Mouse (Mus musculus) midbrain, postnatal 0 days (tissue): ENCODE measurements at regions not wholly inside any gene's neighbourhood (a gene's known extent, or its start where the extent isn't known, plus 50 kb on each side); places are given as distances from the start of the nearest gene placed in this dataset.

Experiments used
- ATAC-seq: fragments of 200-750 bp; cut with Nextera tagmentation; 2 replicates; pipeline ENCODE4 v1.8.0; 2017; ENCODE audit warnings: moderate number of reproducible peaks, mild to moderate bottlenecking, moderate TSS enrichment, moderate library complexity; ENCODE audit not compliant: low FRiP score
- DNase-seq: peaks from one replicate; pipeline ENCODE4 v3.0.0-alpha.2; 2015; ENCODE audit warnings: low spot score
- H3K27ac ChIP-seq: fragments of 300-500 bp; sonication (generic); 2 replicates; pipeline ENCODE4 v1.5.1; 2014; ENCODE audit warnings: low read depth, mild to moderate bottlenecking, low read length, mixed read lengths
- H3K27me3 ChIP-seq: fragments of 300-500 bp; sonication (generic); 2 replicates; pipeline ENCODE4 v1.6.1; 2014; ENCODE audit warnings: low read length, control low read depth, mixed read lengths; ENCODE audit not compliant: insufficient read depth
- H3K36me3 ChIP-seq: fragments of 300-500 bp; sonication (generic); 2 replicates; pipeline ENCODE4 v1.6.1; 2014; ENCODE audit warnings: low read length, control low read depth, mixed read lengths; ENCODE audit not compliant: insufficient read depth
- H3K4me1 ChIP-seq: fragments of 300-500 bp; sonication (generic); 2 replicates; pipeline ENCODE4 v1.6.1; 2014; ENCODE audit warnings: mild to moderate bottlenecking, control low read depth, antibody characterized with exemption, low read length, mixed read lengths; ENCODE audit not compliant: insufficient read depth
- H3K4me2 ChIP-seq: fragments of 300-500 bp; sonication (generic); 2 replicates; pipeline ENCODE4 v1.6.1; 2014; ENCODE audit warnings: low read depth, mild to moderate bottlenecking, low read length, mixed read lengths; ENCODE audit not compliant: poor library complexity, severe bottlenecking
- H3K4me3 ChIP-seq: fragments of 300-500 bp; sonication (generic); 2 replicates; pipeline ENCODE4 v1.5.1; 2014; ENCODE audit warnings: low read depth, mild to moderate bottlenecking, low read length, moderate library complexity
- H3K9ac ChIP-seq: fragments of 300-500 bp; sonication (generic); replicated peaks from 2 replicates; pipeline ENCODE4 v1.6.1; 2014; ENCODE audit warnings: mild to moderate bottlenecking, low read length, moderate library complexity, mixed read lengths; ENCODE audit not compliant: poor library complexity, severe bottlenecking
- H3K9me3 ChIP-seq: fragments of 300-500 bp; sonication (generic); 2 replicates; pipeline ENCODE4 v1.6.1; 2016; ENCODE audit warnings: low read length, control low read depth
- CTCF ChIP-seq: IDR thresholded peaks from 2 replicates; pipeline ENCODE4 v1.5.1; 2016; ENCODE audit warnings: antibody characterized with exemption, mild to moderate bottlenecking
- WGBS: fragments of 180-500 bp; shearing (Covaris S2); extraction: QIAGEN DNeasy Blood & Tissue Kit; methylation state at CpG from one replicate; pipeline ENCODE4 v1.1.7; 2014; 5-methylcytosine and 5-hydroxymethylcytosine counted together

DNA sequence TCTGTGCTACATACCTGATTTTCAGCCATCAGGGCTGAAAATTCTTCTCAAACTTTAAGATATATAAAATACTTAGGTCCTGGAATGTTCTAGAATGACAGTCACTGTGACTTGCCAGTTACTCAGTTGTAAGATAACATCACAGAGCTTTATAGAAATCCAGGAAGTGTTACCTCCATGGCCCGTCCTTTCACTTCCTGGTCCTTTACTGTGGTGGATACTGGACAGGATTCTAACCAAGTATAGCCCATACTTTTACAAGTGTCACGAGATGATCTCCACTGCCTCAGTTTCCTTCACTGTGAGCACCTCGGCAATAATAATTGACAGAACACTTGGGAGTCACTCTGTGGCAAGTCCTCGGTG is 271.3 kb downstream of the Maf start:
- no peak overlapping the region for H3K4me2 ChIP-seq
- H3K4me1 ChIP-seq: no peaks in the 10 kb centered on the region
- H3K27ac ChIP-seq: no peak overlapping the region
- H3K9ac ChIP-seq: no peak overlapping the region
- H3K27me3 ChIP-seq: no peaks in the 10 kb centered on the region
- no peaks in the 10 kb centered on the region for H3K36me3 ChIP-seq
- no peaks in the 10 kb centered on the region for H3K9me3 ChIP-seq
- no peak for DNase-seq
- ATAC-seq: no peak
- H3K4me3 ChIP-seq: no peak overlapping the region
- TF ChIP-seq CTCF: no peak
- WGBS: 92% methylated on average over 4 of the region's 4 CpGs

- no peaks in the 10 kb centered on the region for H3K27me3 ChIP-seq
- DNase-seq (no peak), ATAC-seq (no peak)
- no peaks in the 10 kb centered on the region for H3K9me3 ChIP-seq
- no peak for TF ChIP-seq CTCF
- 95% methylated on average over 5 of the region's 5 CpGs for whole genome bisulfite sequencing
- no peak overlapping the region for H3K4me3 ChIP-seq
- H3K4me2 ChIP-seq: no peak overlapping the region
- no peaks in the 10 kb centered on the region for H3K36me3 ChIP-seq
- H3K27ac ChIP-seq: no peak overlapping the region
- H3K4me1 ChIP-seq: no peaks in the 10 kb centered on the region
- H3K9ac ChIP-seq: no peak overlapping the region
These were observed 271.8 kb downstream of the Maf start for GRCm38 (mm10) chr8:115435720-115436355.

GRCm38 (mm10) chr8:115432396-115433040 is 275.1 kb downstream of the Maf start:
- no peak for TF ChIP-seq CTCF
- WGBS: 72% methylated on average over 5 of the region's 5 CpGs
- Histone ChIP-seq H3K27ac (no peak overlapping the region), H3K4me2 (no peak overlapping the region), H3K4me3 (no peak overlapping the region), H3K27me3 (no peaks in the 10 kb centered on the region), H3K9ac (no peak overlapping the region), H3K36me3 (no peaks in the 10 kb centered on the region), H3K9me3 (no peaks in the 10 kb centered on the region), H3K4me1 (no peaks in the 10 kb centered on the region)
- ATAC-seq (no peak), DNase-seq (no peak)

- Histone ChIP-seq H3K9ac (no peak overlapping the region), H3K27me3 (no peaks in the 10 kb centered on the region), H3K4me3 (no peak overlapping the region), H3K9me3 (no peaks in the 10 kb centered on the region), H3K36me3 (no peaks in the 10 kb centered on the region), H3K4me1 (no peaks in the 10 kb centered on the region), H3K4me2 (no peak overlapping the region), H3K27ac (no peak overlapping the region)
- ATAC-seq (no peak), DNase-seq (no peak)
- no peak for TF ChIP-seq CTCF
- 67% methylated on average over 3 of the region's 3 CpGs for WGBS
These were observed 276.8 kb downstream of the Maf start for GRCm38 (mm10) chr8:115430793-115431192.

DNA sequence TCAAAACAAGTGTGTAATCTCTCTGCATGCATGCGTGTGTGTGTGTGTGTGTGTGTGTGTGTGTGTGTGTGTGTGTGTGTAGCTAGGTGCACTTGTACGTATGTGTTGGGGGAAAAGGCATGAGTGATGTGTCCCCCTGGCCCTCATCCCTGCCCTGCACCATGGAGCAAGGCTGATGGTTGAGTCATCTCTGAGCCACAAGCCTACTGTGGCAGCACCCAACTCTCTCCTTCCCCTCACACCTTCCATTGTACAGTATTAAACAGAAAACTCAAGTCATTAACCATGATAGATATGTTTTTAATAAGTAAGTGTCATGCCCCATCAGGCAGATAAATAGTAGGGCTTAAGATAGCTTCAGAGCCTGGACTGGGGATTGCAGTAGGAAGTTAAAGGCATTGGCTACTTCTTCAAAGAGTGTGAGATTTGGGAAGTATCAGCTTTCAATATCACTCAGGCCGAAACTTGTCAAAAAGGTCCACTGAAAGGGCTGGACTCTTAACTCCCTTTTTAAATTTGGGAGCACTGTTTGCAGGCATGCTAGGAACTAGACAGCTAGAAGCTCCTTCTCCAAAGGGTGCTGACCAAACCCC is 278.2 kb downstream of the Maf start:
- no peak overlapping the region for H3K27ac ChIP-seq
- ATAC-seq: no peak
- 77% methylated on average over 3 of the region's 3 CpGs for WGBS

More for the DNA sequence above, 278.2 kb downstream of the Maf start:
- Histone ChIP-seq H3K4me2 (no peak overlapping the region), H3K27me3 (no peaks in the 10 kb centered on the region), H3K9me3 (no peaks in the 10 kb centered on the region), H3K4me3 (no peak overlapping the region), H3K36me3 (no peaks in the 10 kb centered on the region), H3K4me1 (no peaks in the 10 kb centered on the region), H3K9ac (no peak overlapping the region)
- no peak for DNase-seq
- TF ChIP-seq CTCF: no peak
